Mouse (Mus musculus): Measurements from ENCODE around the gene Gmeb2. TPM values are rescaled to one million over a fixed set of nuclear protein-coding genes. Genes with fewer than 3 reads are reported as not detected.

Gene Gmeb2
- total RNA-seq, 2 experiments from 2014 or later = 6.1 to 6.3 TPM

DNA sequence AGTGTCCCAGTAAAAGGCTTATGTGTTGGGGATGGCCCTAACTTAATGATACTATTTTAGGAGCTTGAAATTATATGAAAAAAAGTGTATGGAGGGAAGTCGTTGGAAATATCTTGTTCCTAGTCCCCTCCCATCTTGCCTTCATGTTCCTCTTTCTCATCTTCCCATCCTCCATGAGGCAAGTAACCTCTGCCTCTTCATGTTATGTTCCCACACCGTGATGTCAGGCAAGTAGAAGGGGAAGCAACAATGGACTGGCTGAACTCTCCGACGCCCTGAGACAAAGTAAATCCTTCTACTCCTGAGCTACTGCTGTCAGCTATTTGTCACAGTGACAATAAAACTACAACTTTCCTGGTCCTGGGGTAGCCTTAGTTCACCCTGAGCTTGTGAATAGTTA is 13.2 kb downstream of the Gmeb2 start:
- no peak for DNase-seq

GRCm38 (mm10) chr2:181273829-181274228 is 14.0 kb downstream of the Gmeb2 start:
- DNase-seq = no peak

DNA sequence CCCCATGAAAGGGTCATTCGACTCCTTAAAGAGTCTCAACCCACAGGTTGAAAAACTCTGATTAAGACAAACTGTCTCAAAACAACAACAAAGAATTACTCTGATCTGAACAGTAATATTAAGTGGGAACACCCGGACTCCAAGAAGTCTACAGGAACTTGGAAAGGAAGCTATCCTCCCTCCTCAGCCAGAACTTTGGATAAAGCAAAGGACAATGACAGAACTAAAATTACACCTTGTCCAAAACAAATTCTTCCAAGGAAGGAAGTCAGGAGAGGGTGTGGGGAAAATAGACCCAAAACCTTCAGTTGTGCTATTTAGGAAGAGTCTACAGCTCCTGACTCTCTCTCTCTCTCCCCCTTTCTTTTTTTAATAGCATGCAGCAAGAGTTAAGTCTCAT is 15.7 kb downstream of the Gmeb2 start:
- no peak for DNase-seq

- DNase-seq = no peak
These were observed 21.0 kb downstream of the Gmeb2 start for GRCm38 (mm10) chr2:181266839-181267238.

DNA sequence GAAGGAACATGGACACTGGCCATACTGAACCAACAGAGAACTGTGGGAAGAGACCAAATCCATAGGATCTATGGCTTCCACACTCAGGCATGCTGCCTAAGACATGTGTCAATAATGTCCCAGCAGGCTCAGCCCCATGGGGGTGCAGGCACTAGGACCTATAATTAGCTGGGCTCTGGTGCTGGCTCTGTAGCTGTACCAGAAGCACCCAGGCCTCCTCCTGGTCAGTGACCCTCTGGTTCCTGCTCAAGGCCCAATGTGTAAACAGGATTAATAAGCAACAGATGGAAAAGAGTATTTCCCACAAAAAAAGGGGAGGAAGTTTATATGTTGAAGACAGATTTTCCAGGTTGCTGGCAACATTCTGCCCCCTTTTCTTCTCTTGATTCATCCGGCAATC is 34.6 kb downstream of the Gmeb2 start:
- DNase-seq = no peak

- DNase-seq = no peak
These were observed 36.0 kb downstream of the Gmeb2 start for GRCm38 (mm10) chr2:181251841-181252240.

DNA sequence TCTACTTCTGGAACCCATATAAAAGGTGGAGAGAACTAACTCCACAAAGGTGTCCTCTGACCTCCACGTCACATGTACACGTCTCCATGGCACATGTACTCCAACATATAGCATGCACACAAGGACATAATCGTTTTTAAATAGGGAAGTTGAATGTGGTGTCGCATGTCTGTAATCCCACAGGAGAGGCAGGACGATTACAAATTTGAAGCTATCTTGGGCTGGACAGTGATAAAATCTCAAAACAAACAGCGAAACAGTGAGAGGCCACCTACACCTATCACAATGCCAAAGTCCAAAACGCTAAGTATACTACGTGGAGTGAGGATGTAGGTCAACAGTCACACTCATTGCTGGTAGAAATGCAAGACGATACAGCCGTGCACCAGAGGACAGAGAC is 38.6 kb downstream of the Gmeb2 start:
- no peak for DNase-seq

DNA sequence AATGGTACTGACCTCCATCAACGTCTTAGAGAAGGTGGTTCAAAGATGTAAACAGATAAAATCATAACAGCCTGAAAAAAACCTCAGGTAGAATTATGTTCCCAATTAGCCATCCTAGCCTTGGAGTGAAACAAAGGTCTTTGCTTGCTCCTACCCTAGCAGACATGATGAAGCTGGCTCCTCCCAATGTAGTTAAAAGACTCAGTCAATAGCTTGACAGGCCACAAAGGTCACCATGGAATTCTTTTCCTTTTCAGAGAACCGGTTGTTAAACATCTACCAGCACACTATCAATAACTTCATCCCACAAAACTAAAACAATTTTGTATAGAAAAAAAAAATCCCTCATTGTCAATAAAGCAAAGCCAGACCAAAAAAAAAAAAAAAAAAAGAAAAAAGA is 42.8 kb downstream of the Gmeb2 start:
- DNase-seq = no peak

- peak; percentile 55 for DNase-seq
These were observed 44.0 kb downstream of the Gmeb2 start for GRCm38 (mm10) chr2:181243706-181244394.

GRCm38 (mm10) chr2:181242314-181242665 is 45.5 kb downstream of the Gmeb2 start:
- DNase-seq = no peak

- peak; percentile 61 for DNase-seq
These were observed 46.1 kb downstream of the Gmeb2 start, which contains the start of gene Helz2 for GRCm38 (mm10) chr2:181241602-181242313. Gene Helz2 (minus strand): TSS chr2:181242027.

GRCm38 (mm10) chr2:181240806-181241440 is 46.9 kb downstream of the Gmeb2 start:
- DNase-seq = no peak

- DNase-seq = no peak
These were observed 48.6 kb downstream of the Gmeb2 start for GRCm38 (mm10) chr2:181239261-181239660.

GRCm38 (mm10) chr2:181238861-181239260 is 49.0 kb downstream of the Gmeb2 start:
- DNase-seq = no peak

GRCm38 (mm10) chr2:181238091-181238610 is 49.7 kb downstream of the Gmeb2 start:
- no peak for DNase-seq

GRCm38 (mm10) chr2:181237251-181238014 is 50.4 kb downstream of the Gmeb2 start:
- no peak for DNase-seq

DNA sequence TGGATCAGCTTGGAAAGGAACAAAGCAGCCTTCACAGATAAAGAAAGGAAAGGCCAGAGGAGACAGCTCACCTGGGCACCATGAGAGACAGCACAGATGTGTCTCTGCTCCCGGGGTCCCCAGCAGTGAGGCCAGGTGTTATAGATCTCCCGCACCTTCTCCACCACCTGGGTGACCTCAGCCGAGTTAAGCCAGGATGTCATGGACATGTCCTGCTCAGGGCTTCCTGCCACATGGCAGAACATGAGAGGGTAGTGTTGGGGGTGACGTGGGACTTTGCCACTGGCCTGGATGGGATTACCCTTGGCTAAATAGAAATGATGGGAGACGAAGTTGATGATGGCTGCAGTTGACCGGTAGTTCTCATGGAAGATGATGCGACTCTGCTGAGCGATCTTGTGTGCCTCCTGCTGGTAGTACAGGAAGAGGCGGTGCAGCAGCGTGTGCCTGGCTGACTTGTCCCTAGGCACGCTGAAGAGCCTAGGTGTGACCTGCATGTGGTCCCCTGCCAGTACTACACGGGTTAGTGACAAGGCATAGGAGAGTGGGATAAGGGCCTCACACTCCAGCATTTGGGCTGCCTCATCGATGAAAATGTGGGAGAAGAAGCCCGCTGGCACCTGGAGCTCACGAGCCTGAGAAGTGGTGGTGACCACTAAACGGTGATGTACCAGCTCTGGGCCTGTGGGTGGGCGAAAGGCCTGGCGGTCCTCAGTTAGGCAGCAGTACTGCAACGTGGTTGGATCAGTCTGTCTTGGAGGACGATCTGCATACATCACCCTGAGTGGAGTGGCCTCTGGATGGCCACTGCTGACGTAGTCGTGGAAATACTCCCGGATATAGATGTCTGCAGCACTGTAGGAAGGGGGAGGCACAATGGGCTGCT is 51.9 kb downstream of the Gmeb2 start:
- no peak for DNase-seq

DNA sequence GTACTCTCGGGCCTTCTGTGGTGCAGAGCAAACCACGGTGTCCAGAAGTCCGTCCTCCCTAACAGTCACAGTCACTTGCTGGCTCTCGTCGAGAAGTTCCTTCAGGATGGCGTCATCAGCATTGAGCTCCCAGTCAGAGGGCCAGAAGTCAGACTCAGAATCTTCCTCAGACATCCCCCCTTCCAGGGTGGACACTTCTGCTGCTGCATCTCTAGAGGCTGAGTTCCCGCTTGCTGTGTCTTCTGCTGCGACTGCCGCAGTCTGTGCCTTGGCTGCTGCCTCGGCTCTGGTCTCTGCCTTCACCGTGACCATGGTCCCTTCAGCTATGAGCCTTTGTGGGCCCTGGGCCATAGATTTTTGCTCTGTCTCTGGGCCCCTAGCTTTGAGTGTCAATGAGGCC is 53.2 kb downstream of the Gmeb2 start:
- DNase-seq = no peak

GRCm38 (mm10) chr2:181233443-181233842 is 54.4 kb downstream of the Gmeb2 start:
- DNase-seq = no peak

- no peak for DNase-seq
These were observed 56.7 kb downstream of the Gmeb2 start for GRCm38 (mm10) chr2:181231171-181231570.

DNA sequence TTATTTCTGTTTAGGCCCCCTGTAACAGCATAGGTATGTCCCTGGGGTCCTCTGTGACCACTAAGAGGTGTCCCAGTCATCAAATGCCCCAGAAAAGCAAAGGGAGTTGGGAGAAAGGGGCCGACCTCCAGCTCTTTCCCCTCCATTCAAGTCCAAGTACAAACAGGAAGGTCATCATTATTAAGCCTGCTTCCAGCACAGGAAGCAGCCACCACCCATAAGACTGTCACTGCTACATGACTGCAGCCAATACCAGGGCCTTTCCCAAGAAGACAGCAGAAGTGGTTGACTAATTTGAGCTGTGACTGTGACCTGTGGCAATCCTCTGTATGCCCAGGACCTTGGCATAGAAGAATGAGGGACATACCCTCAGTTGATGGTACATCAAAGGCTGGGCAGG is 59.5 kb downstream of the Gmeb2 start:
- no peak for DNase-seq

Measured in gastrocnemius, postnatal 25 days (tissue).